17 mouse cellular contexts compared by ENCODE assay signal in the genomic region with DNA sequence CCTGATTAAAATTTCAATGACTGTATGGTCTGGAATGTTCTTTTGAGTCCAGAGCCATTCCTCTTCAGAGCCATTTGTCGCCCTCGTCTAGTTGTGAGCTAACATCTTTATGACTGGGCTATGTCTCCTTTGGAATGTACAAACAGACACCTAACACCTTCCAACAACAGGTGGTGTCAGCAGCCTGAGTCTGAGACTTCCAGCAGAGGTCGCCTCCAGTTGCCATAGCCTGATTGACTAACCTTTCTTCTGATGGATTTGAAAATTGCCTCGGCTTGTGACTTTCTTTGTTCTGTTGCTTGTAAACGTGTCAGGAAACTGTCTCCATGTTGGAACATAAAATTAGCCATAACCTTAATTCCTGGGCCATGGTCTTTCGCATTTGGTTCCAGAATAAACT.
DNase-seq lines count a peak whose midpoint lies in the region; TF ChIP-seq lines count a peak whose summit lies in the region.
"Had no signal": no experiment of that assay in that cellular context is flagged by ENCODE, and none has a peak within 500 bp of the region (broad histone marks: within the 10 kb centered on the region; RNA-seq: fewer than 3 reads in every experiment).

No protein-coding gene starts in this region.

- intact Hi-C loops in heart, adult 2 months (cut with DNase I): no loop called here

- no peak overlapping the region for H3K27ac ChIP-seq in heart, adult 2 months
- no peak overlapping the region for H3K27ac ChIP-seq in embryonic facial prominence, embryonic 10.5 days (replicated peaks)
- H3K27ac ChIP-seq: embryonic facial prominence, embryonic 12.5 days; heart, embryonic 13.5 days; hindbrain, embryonic 13.5 days; liver, embryonic 14.5 days; lung, embryonic 15.5 days had no signal

- H3K27me3 ChIP-seq in heart, adult 2 months (ENCODE audit: control insufficient read depth, insufficient read depth, low read length): no peaks in the 10 kb centered on the region
- no peaks in the 10 kb centered on the region for H3K27me3 ChIP-seq in embryonic facial prominence, embryonic 10.5 days (replicated peaks; ENCODE audit: low read depth, poor library complexity, severe bottlenecking)
- H3K27me3 ChIP-seq: embryonic facial prominence, embryonic 12.5 days; heart, embryonic 13.5 days; hindbrain, embryonic 13.5 days; lung, embryonic 15.5 days had no signal

- H3K4me1 ChIP-seq in heart, adult 2 months (ENCODE audit: control insufficient read depth, insufficient read depth, low read length): no peaks in the 10 kb centered on the region
- H3K4me1 ChIP-seq in embryonic facial prominence, embryonic 10.5 days: no peaks in the 10 kb centered on the region
- H3K4me1 ChIP-seq: embryonic facial prominence, embryonic 12.5 days; hindbrain, embryonic 13.5 days; lung, embryonic 15.5 days had no signal

- TF ChIP-seq EP300 in heart, adult 2 months (IDR thresholded peaks at IDR 0.05; ENCODE audit: insufficient read depth, low read depth, low read length): no peak

- H3K79me2 ChIP-seq in heart, adult 2 months (replicated peaks; ENCODE audit: control insufficient read depth, insufficient read depth, low read length): no peaks in the 10 kb centered on the region

- TF ChIP-seq CTCF in heart, adult 2 months (IDR thresholded peaks at IDR 0.05): peak; percentile 17; the same call in 1 of the 2 replicates

- H3K9me3 ChIP-seq in embryonic facial prominence, embryonic 10.5 days: no peaks in the 10 kb centered on the region
- H3K9me3 ChIP-seq: embryonic facial prominence, embryonic 12.5 days; hindbrain, embryonic 13.5 days; lung, embryonic 15.5 days had no signal

- no peaks in the 10 kb centered on the region for H3K36me3 ChIP-seq in heart, adult 2 months (ENCODE audit: control insufficient read depth, insufficient read depth, low read length)
- no peaks in the 10 kb centered on the region for H3K36me3 ChIP-seq in embryonic facial prominence, embryonic 10.5 days (replicated peaks)
- H3K36me3 ChIP-seq: embryonic facial prominence, embryonic 12.5 days; heart, embryonic 13.5 days; hindbrain, embryonic 13.5 days; lung, embryonic 15.5 days had no signal

- no peak overlapping the region for H3K9ac ChIP-seq in heart, adult 2 months (ENCODE audit: low read depth, low read length)
- H3K9ac ChIP-seq: embryonic facial prominence, embryonic 12.5 days; heart, embryonic 13.5 days; hindbrain, embryonic 13.5 days; liver, embryonic 14.5 days; lung, embryonic 15.5 days had no signal

- no peak overlapping the region for H3K4me3 ChIP-seq in heart, adult 2 months
- no peak overlapping the region for H3K4me3 ChIP-seq in embryonic facial prominence, embryonic 10.5 days
- H3K4me3 ChIP-seq: embryonic facial prominence, embryonic 12.5 days; heart, embryonic 13.5 days; hindbrain, embryonic 13.5 days; lung, embryonic 15.5 days had no signal

- WGBS in heart, adult 2 months: 76% methylated on average over 6 of the region's 6 CpGs
- 80% methylated on average over 6 of the region's 6 CpGs for WGBS in embryonic facial prominence, embryonic 10.5 days

- TF ChIP-seq POLR2A in heart, adult 2 months (IDR thresholded peaks at IDR 0.05; ENCODE audit: insufficient read depth, low read depth, low read length): no peak

- DNase-seq in heart, adult 2 months: no peak
- no peak for DNase-seq in heart, adult 8-10 months (ENCODE audit: low spot score)
- DNase-seq in thymus, postnatal 25 days: peak; percentile 4
- DNase-seq in thymus, postnatal 14 days: no peak
- peak; percentile 13 for DNase-seq in R1 (ENCODE audit: low read depth, low spot score)
- DNase-seq in urinary bladder, postnatal 36 days (ENCODE audit: low spot score in 2 of 2): no peak
- DNase-seq in embryonic facial prominence, embryonic 10.5 days (ENCODE audit: low spot score): no peak
- DNase-seq: adrenal gland, adult 8-10 months; cerebellum, adult 9-10 months; lung, postnatal 4 days; retina, postnatal 1 day; right cerebral cortex, postnatal 4 days had no signal

Comparison
In these comparisons a context has a peak if more than half of its experiments do, and no peak if none do; other contexts are left out.
1. DNase-seq: peak in thymus, postnatal 25 days (single experiment) and R1 (single experiment); none in heart, adult 2 months (0 of 2), heart, adult 8-10 months (single experiment), thymus, postnatal 14 days (single experiment), urinary bladder, postnatal 36 days (0 of 2) and embryonic facial prominence, embryonic 10.5 days (single experiment).